Mouse (Mus musculus) erythroblast, adult 5-6 weeks (primary cell): ENCODE results near the gene Ano8. TPM values are rescaled to one million over a fixed set of nuclear protein-coding genes. Genes with fewer than 3 reads are reported as not detected.
A peak's percentile ranks its signal among the peaks of the same experiment; 100 is the strongest.

Experiments used
- ATAC-seq: replicated peaks from 2 replicates; pipeline ENCODE4 v1.8.0; 2016; ENCODE audit warnings: moderate number of reproducible peaks, mild to moderate bottlenecking, moderate TSS enrichment, inconsistent platforms; ENCODE audit not compliant: poor library complexity, low FRiP score, severe bottlenecking
- total RNA-seq, 2 experiments: library from RNA; stranded (forward) in 1 of 2; stranded (reverse) in 1 of 2; fragments of 150-400 nt in 1 of 2; fragments of 200-764, 138-1000 nt in 1 of 2; gene quantifications; 2 replicates each; pipeline versions ENCODE4 v1.2.3 to v1.2.4; 2015 to 2017; ENCODE audit warnings: low replicate concordance in 2 of 2

Gene Ano8
- total RNA-seq, 2 experiments from 2014 or later = not detected

GRCm38 (mm10) chr8:71505326-71505725, 19.6 kb upstream of the Ano8 start:
- no peak for ATAC-seq

- no peak for ATAC-seq
Measured at GRCm38 (mm10) chr8:71504349-71504748, 18.6 kb upstream of the Ano8 start.

- ATAC-seq = no peak
Measured at GRCm38 (mm10) chr8:71498816-71499690, 13.3 kb upstream of the Ano8 start.

GRCm38 (mm10) chr8:71497881-71498501, 12.2 kb upstream of the Ano8 start:
- ATAC-seq = no peak

- ATAC-seq = no peak
Measured at GRCm38 (mm10) chr8:71497077-71497645, 11.4 kb upstream of the Ano8 start.

- ATAC-seq = no peak
Measured at GRCm38 (mm10) chr8:71496481-71496880, 10.7 kb upstream of the Ano8 start.

- ATAC-seq = no peak
Measured at GRCm38 (mm10) chr8:71495811-71496210, 10.0 kb upstream of the Ano8 start.

- ATAC-seq = peak; percentile 79
Measured at GRCm38 (mm10) chr8:71495039-71495438, 9.3 kb upstream of the Ano8 start.

GRCm38 (mm10) chr8:71488454-71488853, 2.7 kb upstream of the Ano8 start:
- peak; percentile 92 for ATAC-seq

GRCm38 (mm10) chr8:71487691-71488445, 2.1 kb upstream of the Ano8 start, which contains the start of gene Gtpbp3:
TSS of gene Gtpbp3 (plus strand) at chr8:71488103.
- ATAC-seq = peak; percentile 37

GRCm38 (mm10) chr8:71486136-71486529, 370 bp upstream of the Ano8 start:
- ATAC-seq = no peak

GRCm38 (mm10) chr8:71484736-71485135, 1.0 kb downstream of the Ano8 start:
- no peak for ATAC-seq

- no peak for ATAC-seq
Measured at GRCm38 (mm10) chr8:71483932-71484331, 1.8 kb downstream of the Ano8 start.

GRCm38 (mm10) chr8:71478943-71479342, 6.8 kb downstream of the Ano8 start:
- ATAC-seq = no peak

- ATAC-seq = no peak
Measured at GRCm38 (mm10) chr8:71477196-71477845, 8.4 kb downstream of the Ano8 start.

GRCm38 (mm10) chr8:71476099-71476940, 9.4 kb downstream of the Ano8 start:
- ATAC-seq = peak; percentile 40

GRCm38 (mm10) chr8:71475702-71476075, 10.1 kb downstream of the Ano8 start:
- no peak for ATAC-seq

- no peak for ATAC-seq
Measured at GRCm38 (mm10) chr8:71474785-71475701, 10.7 kb downstream of the Ano8 start.
